Mouse (Mus musculus) cerebellum, postnatal 36 days (tissue): ENCODE results near the gene 2610318N02Rik.
"Not testable (repeated sequence)": the region's sequence is repeated elsewhere in the genome, so short reads cannot be mapped to it uniquely, and the experiment has no call there.

Source experiments
- DNase-seq, 2 experiments: peaks; one replicate each; pipeline ENCODE4 v3.0.0; 2021 to 2022; ENCODE audit warnings: mixed read lengths in 2 of 2

Gene 2610318N02Rik

GRCm38 (mm10) chr16:17124871-17125520 is at the start of gene 2610318N02Rik:
TSS of gene 2610318N02Rik (minus strand) at chr16:17125167.
- DNase-seq = peak; percentile 52 to 65

- no peak for DNase-seq
Observed at GRCm38 (mm10) chr16:17168049-17168448, 43.1 kb upstream of the 2610318N02Rik start.

- DNase-seq = no peak
Observed at GRCm38 (mm10) chr16:17167179-17167578, 42.2 kb upstream of the 2610318N02Rik start.

- not testable (repeated sequence) for DNase-seq
Observed at GRCm38 (mm10) chr16:17165478-17165877, 40.5 kb upstream of the 2610318N02Rik start.

GRCm38 (mm10) chr16:17154346-17154745 is 29.4 kb upstream of the 2610318N02Rik start:
- no peak for DNase-seq

GRCm38 (mm10) chr16:17151874-17152273 is 26.9 kb upstream of the 2610318N02Rik start:
- no peak for DNase-seq

- DNase-seq = no peak
Observed at GRCm38 (mm10) chr16:17150520-17151258, 25.7 kb upstream of the 2610318N02Rik start.

- peak in 1 of 2 experiments; percentile 13 for DNase-seq
Observed at GRCm38 (mm10) chr16:17148084-17148483, 23.1 kb upstream of the 2610318N02Rik start.

GRCm38 (mm10) chr16:17147391-17147929 is 22.5 kb upstream of the 2610318N02Rik start:
- DNase-seq = peak in 1 of 2 experiments; percentile 19

- DNase-seq = peak; percentile 80 to 85
Observed at GRCm38 (mm10) chr16:17146772-17147235, 21.8 kb upstream of the 2610318N02Rik start, which contains the start of gene Ccdc116. TSS of gene Ccdc116 (minus strand) at chr16:17147229.

- DNase-seq = no peak
Observed at GRCm38 (mm10) chr16:17144339-17144738, 19.4 kb upstream of the 2610318N02Rik start, which contains the start of gene Ydjc. TSS of gene Ydjc (plus strand) at chr16:17144621.

- no peak for DNase-seq
Observed at GRCm38 (mm10) chr16:17137355-17137754, 12.4 kb upstream of the 2610318N02Rik start.

GRCm38 (mm10) chr16:17132906-17133200 is 7.9 kb upstream of the 2610318N02Rik start:
- no peak for DNase-seq

GRCm38 (mm10) chr16:17132089-17132905 is 7.3 kb upstream of the 2610318N02Rik start, which contains the start of gene Sdf2l1:
TSS of gene Sdf2l1 (minus strand) at chr16:17132383.
- DNase-seq = peak; percentile 97

- peak in 1 of 2 experiments; percentile 14 for DNase-seq
Observed at GRCm38 (mm10) chr16:17131191-17132088, 6.5 kb upstream of the 2610318N02Rik start.

GRCm38 (mm10) chr16:17127292-17127691 is 2.3 kb upstream of the 2610318N02Rik start:
- DNase-seq = peak in 1 of 2 experiments; percentile 27

GRCm38 (mm10) chr16:17124119-17124870 is 672 bp downstream of the 2610318N02Rik start:
- DNase-seq = no peak

GRCm38 (mm10) chr16:17121569-17121968 is 3.4 kb downstream of the 2610318N02Rik start:
- no peak for DNase-seq

- no peak for DNase-seq
Observed at GRCm38 (mm10) chr16:17117309-17117799, 7.6 kb downstream of the 2610318N02Rik start.
